Mouse (Mus musculus) adrenal gland, adult 2 months (tissue): ENCODE results near the gene Arhgef3. TPM values are rescaled to one million over a fixed set of nuclear protein-coding genes. Genes with fewer than 3 reads are reported as not detected.
A peak's percentile ranks its signal among the peaks of the same experiment; 100 is the strongest.
"Not testable (repeated sequence)": the region's sequence is repeated elsewhere in the genome, so short reads cannot be mapped to it uniquely, and the experiment has no call there.

Source experiments
- DNase-seq: peaks from one replicate; pipeline ENCODE4 v3.0.0; 2021
- polyA plus RNA-seq: library from polyadenylated mRNA; depleted of rRNA; stranded (reverse); fragments of >200 nt; gene quantifications from 2 replicates; pipeline ENCODE4 v1.2.3, GENCODE M21; 2012
- total RNA-seq, 2 experiments: library from RNA; stranded (reverse); gene quantifications; 2 replicates each; pipeline ENCODE4 v1.2.3; 2021

Gene Arhgef3
- total and polyA plus RNA-seq, 3 experiments, result 8.2 to 44.1 (median 39.8) TPM

DNA sequence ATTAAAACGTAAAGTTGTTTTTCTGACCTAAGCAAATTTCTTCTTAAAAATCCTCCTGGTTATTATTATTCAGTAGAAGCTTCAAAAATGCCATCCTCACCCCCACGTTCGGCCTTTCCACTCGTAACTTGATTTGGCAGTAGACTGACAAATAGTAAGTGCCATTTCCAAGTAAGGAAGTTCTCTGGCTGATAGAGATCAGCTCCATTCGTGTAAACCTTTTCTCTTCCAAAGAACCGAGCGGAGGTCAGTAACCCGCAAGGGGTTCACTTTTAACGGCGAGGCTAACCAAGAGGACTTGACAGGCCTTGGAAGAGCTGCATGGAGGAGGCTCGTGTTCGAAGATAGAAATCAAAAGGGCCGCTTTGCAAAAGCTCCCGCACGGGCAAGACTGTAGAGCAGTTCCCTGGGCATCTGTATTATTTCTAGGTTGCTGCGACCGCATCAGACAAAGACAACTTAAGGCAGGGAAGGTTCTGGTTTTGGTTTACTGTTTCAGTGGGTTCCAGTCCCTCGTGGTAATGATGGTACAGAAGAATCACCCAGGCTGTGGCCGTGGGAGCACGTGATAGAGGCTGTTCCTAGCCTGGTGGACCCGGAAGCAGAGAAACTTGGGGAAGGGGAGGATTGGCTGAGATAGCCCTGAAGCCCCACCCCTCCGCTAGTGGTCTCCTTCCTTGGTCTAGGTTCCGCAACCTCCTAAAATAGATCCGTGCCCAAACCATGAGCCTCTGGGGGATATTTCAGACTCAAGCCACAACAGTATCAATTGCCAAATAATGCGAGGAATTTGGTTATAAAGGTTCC is 117.5 kb downstream of the Arhgef3 start:
- DNase-seq, result no peak

DNA sequence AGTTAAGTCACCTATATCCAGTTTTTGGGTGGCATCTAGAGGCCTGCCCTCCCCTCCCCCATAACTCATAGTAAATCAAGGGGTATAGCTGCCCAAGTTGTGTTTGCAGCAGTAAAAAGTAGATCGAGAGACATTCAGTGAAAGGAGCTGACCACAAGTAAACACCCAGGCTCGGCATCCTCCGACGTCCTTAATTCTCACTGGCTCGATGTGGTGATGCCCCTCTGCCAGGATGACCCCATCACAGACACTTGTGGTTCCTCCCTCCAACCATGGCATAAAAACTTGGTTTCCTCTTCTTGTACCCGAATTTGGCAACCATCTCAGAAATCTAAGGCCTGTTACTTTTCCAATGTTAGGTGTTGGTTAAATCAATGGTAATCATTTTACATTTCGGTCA is 118.4 kb downstream of the Arhgef3 start:
- no peak for DNase-seq

DNA sequence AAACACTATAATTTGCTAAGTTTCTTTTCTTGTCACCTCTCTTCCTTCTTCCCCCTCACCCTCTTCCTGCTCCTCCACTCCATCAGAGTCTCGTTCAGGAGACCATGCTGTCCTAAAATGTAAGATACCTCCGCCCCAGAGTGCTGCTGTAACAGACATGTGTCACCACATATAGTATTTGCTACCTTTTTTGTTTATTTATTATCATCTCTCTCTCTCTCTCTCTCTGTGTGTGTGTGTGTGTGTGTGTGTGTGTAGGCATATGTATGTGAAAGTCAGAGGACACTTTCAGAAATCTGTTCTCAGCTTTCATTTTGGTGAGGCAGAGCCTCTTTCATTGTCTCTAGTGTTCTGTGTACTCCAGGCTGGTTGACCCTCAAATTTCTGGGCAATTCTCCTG is 119.0 kb downstream of the Arhgef3 start:
- DNase-seq, result no peak

DNA sequence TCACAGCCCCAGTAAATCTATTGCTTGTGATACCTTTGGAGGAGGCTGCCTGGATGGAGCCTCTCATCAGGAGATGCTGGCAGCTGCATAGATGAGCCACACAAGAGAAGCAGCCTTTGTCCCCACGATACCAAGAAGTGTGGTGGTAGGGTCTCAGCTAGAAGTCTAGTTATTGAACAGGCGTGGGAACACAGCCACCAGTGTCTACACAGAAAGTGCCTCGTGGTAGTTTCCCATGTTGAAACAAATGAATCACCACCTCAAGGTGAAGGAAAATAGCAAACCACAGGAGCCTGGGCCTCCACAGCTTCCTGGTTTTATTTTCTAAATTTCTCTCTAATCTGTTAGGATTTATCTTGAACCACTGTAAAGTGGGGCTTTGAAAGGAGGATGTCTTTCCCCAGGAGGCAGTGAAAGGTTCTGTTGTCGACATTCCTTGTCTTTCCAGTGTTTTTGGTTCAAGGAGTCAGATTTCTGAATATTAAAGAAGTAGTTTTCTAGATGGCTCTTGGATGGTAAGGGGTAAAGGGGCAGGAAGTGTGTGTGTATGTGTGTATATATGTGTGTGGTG is 119.7 kb downstream of the Arhgef3 start:
- DNase-seq, result peak; percentile 36

DNA sequence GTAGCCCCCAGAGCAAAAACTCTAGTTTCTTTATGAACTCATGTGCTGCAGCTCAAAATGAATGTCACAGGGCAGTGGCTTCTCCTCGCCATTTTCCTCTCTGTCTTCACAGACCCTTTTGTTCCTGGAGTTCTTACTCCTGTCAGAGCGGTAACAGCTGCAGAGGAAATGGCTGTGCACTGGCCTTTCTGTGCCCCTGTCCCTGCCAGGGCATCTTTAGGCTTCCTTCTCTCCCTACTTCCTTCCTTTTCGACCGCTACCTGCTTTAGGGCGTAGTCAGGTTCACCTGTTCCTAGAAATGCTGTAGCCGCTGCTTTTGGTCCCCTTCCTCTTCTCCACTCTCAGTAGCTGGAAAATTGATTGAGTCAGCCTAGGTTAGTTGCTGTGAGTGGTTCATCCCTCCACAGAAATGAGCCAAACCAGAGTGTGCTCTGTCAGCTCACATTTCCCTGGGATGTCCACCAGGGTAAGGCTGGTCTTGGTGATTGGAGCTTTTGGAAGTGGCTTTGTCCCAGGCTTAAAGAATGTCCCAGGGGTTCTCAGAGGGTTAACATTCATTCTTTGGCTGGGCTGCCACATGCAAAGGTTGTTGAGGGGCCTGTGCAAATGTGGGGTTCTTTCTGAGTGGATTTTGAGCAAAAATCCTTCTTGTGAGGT is 121.3 kb downstream of the Arhgef3 start:
- no peak for DNase-seq

DNA sequence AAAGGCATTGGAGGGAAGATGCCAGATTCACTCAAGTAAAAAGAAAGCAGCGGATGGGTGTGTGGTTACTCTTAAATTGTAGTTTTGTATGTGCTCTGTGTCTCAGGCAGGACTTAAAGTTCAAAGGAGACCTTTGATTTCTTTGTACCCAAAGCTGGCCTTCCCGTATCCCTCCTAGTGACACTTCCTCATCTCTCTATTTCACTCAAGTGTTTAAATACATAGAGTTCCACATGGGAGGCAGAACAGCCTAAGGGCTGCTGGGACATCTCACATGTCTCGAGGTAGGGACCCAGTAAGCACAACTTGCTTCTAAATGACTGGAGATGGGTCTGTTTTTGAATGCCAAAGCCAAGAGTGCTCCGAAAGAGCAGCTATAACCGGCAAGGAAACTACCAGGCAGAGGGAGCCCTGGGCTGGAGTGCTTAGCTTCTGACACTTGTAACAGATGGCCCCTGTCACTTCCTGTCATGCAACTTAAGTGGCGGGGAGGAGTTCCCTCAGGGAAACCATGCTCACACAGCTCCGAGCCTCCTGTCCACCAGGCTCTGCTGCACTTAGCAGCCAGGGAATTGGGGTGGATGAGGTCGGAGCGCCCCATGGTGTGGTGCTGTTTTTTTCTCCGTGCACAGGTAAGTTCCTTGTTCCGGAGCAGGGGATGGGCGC is 123.0 kb downstream of the Arhgef3 start:
- DNase-seq, result peak; percentile 61

DNA sequence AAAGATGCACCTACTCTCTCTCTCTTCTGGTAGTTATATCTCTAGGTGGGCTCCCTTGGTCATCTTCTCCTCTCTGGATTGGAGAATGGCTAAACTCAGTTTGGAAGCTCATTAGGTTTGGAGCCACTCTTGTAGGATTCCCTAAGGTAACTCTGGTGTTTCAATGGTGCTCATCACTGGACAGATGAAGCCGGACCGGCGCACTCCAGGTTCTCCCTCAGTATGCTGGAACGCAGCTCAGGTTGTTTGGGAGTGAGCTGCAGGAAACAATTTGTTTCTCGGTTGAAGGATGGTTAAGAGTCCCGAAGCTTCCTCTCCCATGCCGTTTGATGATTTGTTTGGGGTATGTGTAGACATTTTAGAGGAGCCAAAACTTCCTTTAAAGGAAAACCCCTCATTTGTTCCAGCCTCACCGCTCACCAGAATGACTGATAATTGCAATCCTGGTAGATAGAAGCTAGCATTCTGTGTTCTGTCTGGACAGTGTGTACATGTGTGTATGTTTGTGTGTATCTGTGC is 124.0 kb downstream of the Arhgef3 start:
- no peak for DNase-seq

DNA sequence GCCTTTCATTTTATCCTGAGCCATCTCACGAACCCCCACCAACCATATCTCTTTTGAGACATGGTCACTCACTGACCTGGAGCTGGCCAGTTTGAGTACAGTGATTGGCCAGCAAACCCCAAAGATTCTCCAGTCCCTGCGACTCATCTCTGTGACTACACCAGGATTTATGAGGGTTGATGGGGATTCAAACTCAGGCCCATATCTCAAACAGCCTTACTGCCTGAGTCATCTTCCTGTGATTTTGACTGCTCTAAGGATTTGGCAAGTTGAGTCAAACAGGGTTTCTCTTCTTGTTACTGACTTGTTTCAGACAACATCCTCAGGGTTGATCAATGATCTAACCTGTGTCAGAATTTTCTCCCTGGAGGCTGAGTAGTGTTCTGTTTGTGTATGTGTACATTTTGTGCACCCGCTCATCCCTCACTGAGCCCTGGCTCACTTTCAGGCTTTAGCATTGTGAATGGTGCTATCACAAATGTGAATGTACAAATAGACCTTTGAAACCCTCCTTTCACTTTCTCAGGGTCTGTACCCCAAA is 124.9 kb downstream of the Arhgef3 start:
- DNase-seq, result no peak

DNA sequence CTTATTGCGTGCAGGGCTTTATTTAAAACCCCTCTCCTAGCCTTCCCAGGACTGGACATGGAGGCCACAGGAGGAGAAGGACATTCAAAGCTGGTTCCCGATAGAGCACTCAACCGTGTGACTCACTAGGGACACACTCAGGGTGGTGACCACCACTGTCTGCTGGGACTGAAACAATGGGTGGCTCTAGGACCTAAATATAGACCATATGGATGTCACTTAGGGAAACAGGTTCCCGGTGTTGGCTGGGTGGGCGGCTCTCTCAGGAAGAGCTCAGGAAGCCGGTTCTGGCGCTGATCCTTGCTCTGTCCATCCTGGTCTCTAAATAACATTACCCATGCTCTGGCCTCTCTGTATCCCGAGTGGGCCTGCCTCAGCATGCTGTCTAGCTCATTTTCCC is 127.6 kb downstream of the Arhgef3 start:
- peak; percentile 55 for DNase-seq

DNA sequence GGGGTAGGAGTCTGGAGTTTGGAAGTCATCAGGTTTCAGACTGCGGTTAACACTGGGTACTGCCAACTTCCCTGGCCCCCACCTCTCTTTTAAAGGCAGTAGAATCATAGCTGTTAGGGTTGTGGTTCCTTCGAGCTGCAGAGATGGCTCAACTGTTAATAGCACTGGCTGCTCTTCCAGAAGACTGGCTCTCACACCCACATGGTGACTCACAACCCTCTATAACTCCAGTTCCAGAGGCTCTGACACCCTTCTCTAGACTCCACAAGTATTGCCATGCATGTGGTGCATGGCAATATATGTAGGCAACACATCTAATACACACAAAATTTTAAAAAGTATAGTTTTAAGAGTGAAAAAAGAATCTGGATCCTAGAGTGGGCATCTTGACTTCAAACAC is 128.1 kb downstream of the Arhgef3 start:
- DNase-seq, result no peak

DNA sequence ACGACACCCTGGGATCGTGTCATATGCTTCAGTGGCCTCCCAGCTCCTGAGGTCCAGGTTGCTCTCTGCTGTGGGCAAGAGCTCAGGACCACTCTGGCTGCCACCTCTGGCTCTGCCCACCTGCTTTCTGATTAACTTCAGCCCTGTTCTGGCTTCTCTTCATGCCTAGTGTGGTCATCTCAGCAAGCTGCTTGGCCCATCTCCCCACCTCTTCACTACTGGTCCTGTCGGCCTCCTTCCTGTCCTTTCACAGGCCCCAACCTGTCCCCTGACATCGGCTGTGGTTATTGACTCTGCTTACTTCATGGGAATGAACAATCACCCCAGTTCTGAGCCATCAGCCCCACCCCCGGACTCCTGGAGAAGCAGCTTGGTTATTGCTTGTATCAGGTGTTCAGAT is 128.9 kb downstream of the Arhgef3 start:
- no peak for DNase-seq

DNA sequence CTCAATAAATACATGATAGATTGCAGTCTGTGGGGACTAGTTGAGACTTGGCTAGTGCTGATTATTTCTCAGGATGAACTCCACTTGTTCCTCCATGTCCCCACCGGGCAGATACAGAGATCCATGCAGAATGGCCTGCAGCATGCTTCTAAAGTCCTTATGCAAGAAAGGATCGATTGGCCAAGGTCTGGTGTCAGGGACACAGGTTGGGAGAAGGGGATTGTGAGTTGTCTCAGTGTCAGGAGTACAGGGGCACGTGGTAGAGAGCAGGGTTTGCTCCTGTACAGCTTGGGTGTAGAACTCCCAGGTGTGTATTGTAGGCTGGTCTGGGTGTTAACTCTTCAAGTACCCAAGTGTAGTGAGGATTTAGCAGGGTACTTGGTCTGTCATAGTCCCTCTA is 130.2 kb downstream of the Arhgef3 start:
- DNase-seq, result no peak

DNA sequence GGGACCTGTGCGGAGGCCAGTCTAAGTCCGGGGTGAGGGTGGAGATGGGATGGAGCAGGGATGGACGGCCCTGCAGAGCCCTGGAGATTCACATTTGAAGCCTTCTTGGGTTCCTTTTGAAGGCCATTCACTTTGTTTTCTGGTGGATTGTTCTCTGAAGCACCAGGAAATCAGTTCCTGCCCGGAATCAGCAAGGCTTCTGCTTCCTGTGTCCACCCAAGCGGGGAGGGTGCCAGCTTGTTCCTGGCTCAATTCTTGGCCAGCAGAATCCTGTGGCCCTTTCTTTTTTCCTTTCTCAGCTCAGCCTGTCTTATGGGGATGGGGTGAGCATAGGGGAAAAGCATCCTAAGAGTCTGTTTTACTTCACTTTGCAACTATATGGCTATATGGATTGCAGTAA is 131.7 kb downstream of the Arhgef3 start:
- peak; percentile 36 for DNase-seq

DNA sequence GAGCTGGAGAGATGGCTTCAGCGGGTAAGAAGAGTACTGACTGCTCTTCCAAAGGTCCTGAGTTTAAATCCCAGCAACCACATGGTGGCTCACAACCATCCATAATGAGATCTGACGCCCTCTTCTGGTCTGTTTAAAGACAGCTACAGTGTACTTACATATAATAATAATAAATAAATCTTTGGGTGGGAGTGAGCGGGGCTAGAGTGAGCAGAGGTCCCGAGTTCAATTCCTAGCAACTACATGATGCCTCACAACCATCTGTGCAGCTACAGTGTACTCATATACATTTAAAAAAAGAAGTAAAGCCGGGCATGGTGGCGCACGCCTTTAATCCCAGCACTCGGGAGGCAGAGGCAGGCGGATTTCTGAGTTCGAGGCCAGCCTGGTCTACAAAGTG is 132.2 kb downstream of the Arhgef3 start:
- not testable (repeated sequence) for DNase-seq

DNA sequence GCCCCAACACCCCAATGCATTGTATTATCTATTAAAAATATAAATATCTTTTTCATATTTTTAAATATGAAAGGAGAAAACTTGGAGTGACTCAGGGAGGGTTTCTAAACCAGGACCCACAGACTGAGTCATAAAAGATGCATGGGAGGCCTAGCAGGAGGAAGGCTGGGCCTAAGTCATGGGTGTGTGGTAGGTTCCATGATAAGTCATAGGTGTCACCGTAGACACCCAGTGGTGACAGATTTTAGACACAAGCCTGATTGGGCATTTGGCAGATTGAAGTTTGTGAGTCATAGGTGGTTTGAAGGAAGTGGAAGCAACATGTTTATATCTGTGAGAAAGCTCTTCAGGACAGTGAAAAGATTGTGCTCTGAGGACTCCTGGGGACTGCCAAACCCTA is 134.4 kb downstream of the Arhgef3 start:
- no peak for DNase-seq

DNA sequence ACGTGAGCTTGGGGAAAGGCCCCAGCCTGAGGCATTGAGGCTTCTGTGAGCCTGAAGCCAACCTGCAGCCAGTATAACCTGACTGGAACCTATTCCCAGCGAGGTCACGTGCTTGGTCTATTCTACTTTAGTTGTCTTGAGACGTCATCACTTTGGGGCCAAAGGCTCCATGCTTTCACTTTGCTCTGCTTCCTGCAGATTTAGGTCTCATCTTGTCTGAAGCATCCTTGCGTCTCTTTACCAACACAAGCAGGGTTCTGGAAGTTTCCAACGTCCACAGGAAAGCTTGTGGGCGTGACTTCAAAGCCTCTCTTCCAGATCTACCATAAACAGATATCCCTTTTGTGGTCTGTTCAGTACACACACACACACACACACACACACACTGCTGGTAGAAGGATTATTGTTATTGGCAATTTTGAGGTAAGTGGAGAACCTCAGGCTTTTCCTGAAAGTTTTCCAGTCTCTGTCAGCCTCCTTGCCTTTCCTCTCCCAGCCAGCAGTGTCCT is 135.6 kb downstream of the Arhgef3 start:
- no peak for DNase-seq

DNA sequence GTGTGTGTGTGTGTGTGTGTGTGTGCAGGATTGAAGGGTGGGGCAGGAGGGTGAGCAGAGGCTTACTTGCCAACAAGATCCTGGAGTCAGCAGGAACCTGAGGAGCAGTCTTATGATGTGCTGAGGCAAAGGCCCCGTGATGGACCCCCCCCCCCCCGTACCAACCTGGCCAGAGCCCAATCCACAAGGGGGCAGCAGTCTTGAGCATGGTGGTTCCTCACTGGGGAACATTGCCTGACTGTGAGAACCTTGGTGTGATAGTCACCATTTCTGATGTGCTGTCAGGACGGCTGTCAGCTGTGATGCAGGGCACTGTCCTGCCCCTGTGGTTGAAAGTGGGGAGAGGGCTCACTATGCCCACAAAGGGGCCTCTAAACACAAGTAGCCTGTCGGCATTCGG is 138.7 kb downstream of the Arhgef3 start:
- DNase-seq, result no peak

DNA sequence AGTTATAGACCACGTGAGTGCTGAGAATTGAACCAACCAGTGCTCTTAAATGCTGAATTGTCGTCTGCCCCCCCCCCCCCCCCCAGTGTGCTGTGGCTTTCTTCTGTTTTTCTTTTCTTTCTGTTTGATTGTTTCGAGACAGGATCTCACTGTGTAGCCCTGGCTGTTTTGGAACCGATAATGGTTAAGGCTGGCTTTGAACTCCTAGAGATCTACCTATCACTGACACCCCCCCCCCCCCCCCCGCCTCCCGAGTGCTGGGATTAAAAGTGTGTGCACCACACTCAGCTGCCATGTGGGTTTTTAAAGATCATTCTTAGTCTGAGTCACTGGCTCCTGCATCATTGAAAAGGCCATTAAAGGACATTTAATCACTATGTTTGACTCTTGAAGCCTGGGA is 147.7 kb downstream of the Arhgef3 start:
- DNase-seq, result no peak

DNA sequence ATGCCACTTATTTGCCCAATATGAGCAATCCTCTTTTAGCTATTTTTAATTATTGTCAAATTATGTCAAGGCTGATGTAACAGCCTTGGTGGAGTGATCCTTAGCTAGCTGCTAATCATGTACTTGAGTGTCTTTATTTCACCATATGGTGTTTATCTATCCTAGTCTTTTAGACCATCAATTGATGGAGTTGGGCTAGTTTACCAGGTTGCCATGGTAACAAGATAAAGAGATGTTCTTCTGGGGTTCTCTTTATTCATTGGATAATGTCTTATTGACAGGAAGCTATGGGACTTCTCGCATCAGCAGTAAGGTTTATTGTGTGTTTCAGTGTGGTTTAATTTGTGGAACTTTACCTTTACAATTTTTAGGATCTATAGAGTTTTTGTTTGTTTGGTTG is 151.9 kb downstream of the Arhgef3 start:
- no peak for DNase-seq

DNA sequence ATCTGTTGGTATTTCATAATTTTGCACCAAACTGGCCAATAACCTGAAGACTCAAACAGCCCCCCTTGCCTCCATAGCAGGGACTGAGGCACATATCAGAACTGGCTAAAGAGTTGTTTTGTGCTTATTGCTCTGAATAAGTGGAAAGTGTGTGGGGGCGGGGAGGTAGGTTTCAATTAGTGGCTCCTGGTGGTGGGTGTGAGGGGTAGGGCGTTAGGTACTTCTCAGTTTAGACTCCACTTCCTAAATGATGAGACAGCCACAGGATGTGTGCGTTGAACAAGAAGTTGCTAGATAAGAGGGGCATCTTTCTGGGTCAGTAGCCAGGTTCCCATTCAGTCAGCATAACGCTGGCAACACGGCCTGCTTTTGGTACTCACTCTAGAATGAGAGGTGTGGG is 153.4 kb downstream of the Arhgef3 start:
- no peak for DNase-seq

DNA sequence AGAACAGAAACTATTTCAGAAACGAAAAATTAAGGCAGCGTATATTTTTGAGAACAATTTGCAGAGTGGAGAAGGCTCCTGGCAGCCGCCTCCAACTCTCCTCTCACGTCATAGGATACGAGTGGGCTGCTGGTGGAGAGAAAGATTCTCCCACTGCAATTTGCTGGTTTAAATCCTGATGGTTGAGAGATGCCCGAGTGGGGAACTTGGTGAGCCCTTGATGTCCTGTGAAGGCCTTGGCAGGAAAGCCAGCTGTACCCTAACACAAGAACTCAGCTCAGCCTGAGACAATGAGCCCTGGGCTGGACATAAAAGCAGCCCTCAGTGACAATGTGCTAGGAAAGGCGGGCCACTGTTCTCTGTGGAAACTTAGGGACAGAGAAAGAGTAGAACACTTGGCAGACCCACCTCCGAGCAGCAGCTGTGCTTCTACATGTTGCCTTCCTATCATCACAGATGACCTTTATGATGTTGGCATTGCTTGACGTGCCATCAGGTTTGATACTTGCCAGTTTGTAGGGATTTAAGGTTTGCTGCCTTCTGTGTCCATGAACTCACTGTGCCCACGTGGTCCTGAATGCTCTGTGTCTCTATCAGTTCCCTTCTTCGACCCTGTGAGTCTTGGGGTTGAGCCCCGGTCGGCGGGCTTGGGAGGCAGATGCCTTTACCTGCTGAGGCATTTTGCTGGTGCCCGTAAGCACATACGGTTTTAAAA is 154.4 kb downstream of the Arhgef3 start:
- DNase-seq, result no peak

DNA sequence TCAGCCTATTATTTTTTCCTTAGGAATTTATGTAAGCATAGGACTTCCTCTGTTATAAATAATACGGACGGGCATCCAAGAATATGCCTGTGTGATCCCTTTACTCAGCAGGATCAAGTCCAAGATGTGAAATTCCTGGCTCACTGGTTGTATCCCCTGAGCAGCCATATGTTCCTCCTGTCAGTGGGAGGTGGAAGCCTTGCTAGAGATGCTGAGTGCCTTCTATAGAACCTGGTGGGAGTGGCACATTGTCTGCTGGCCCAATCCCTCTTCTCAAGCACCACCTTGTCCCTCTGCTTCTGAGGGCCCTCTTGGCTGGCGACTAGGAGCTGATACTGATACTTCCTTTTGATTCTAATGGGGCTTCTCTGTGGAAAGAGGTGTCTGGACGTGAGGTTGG is 155.1 kb downstream of the Arhgef3 start:
- no peak for DNase-seq
